Mouse (Mus musculus) layer of hippocampus, postnatal 14 days (tissue): ENCODE measurements around the gene Zzz3. TPM values are rescaled to one million over a fixed set of nuclear protein-coding genes. Genes with fewer than 3 reads are reported as not detected.

Experiments
- DNase-seq, 2 experiments: peaks; one replicate each; pipeline ENCODE4 v3.0.0; 2021 to 2022; ENCODE audit warnings: low spot score in 2 of 2, mixed read lengths in 1 of 2
- long read RNA-seq, 2 experiments: library from polyadenylated mRNA; stranded (forward); transcript quantifications; one replicate each; pipeline ENCODE4 v2.0.0; 2021
- total RNA-seq, 2 experiments: library from RNA; stranded (reverse); gene quantifications; 2 replicates each; pipeline ENCODE4 v1.2.3; 2021

Gene Zzz3
- 10 to 100 TPM; 34.8 to 37.3 TPM for total RNA-seq
- long read RNA-seq, experiment 1, full-length matches to known transcripts, result 9 of 23 reads
- long read RNA-seq, experiment 1, partial matches to known transcripts, result 5 of 23 reads
- long read RNA-seq, experiment 1, other reads (novel, unspliced or antisense), result 9 of 23 reads
- long read RNA-seq, experiment 2, full-length matches to known transcripts, result 13 of 31 reads
- long read RNA-seq, experiment 2, partial matches to known transcripts, result 7 of 31 reads
- long read RNA-seq, experiment 2, other reads (novel, unspliced or antisense), result 11 of 31 reads

DNA sequence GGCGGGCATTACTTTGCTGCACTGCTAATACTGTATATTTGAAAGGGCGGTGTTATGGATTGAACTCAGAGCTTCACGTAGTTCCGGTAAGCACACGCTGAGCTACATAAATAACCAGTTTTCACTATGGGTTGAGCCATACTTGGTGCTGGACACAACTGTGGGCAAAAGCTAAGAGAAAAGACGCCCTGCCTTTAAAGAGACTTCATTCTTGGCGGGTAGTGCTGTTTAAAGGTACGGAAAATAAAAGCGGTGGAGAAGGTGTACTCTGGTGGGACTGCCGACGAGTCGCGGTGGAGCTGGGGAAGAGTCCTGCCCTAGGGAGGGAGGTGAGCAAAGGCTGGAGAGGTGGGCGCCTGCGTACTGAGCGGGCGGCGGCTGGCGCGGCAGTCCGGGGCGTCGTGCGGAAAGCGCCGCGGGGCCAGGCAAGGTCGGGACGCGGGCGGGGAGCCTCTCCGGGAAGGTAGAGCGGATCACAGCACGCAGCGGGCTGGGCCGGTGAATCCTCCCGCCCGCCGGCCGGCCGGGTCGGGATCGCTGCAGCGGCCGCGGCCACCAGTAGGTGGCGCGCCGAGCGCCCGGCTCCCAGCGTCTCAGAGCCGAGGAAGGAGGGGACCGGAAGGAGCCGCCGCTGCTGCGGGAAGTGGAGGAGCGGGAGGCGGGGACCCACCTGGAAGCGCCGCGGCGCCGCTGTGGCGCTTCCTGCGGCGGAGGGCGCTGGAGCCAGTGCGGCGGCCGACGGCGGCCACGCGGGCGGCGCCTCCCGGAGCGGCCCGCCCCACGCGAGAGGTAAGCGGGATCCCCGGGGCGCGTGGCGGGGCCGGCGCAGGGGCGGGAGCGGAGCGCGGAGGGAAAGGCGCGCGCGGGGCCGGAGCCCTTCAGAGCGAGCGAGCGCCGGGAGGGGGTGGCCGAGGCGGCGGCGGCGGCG, at the start of gene Zzz3:
Gene Zzz3, plus strand, starts transcription at position 124 of the 928 bp plus-strand sequence.
- peak; percentile 88 to 89 for DNase-seq

DNA sequence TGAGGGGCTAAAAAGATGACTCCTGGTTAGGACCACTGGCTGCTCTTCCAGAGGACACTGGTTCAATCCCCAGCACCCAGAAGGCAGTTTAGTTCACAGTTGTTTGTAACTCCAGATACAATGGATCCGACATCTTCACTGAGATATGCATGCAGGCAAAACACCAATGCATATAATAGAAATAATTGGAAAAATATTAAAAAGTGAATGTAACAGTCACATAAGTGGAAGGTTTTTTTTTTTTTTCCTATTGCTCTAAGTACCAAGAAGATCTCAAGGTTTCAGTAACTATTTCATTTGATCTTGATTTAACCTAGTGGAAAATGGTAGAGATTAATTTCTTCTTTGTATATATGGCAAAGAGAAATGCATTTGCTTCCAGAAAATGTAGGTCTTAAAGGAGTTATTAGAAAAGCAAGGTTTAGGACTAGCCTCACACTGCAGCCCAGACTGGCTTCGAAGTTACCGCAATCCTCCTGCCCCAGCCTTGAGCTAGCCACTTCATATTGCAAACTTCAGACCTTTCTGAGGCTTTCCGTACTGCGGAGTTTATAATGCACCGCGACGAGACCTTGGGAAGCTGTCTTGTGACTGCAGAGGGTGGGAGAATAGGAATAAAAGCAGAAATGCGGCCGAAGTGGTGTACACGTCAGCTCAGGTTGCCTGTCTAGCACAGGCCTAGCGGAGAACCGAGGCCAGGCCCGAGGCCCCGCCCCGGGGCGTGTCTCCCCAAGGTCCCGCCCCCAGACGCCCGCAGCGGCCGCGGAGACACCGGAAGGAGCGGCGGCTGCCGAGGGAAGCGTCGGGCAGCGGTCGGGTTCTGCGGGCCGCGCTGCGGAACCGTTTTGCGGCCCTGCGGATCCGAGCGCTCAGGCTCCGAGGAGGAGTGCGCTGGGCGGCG, 49.3 kb upstream of the Zzz3 start, which contains the start of gene Usp33:
Gene Usp33, plus strand, starts transcription at position 747 of the 901 bp plus-strand sequence.
- peak; percentile 91 to 94 for DNase-seq

DNA sequence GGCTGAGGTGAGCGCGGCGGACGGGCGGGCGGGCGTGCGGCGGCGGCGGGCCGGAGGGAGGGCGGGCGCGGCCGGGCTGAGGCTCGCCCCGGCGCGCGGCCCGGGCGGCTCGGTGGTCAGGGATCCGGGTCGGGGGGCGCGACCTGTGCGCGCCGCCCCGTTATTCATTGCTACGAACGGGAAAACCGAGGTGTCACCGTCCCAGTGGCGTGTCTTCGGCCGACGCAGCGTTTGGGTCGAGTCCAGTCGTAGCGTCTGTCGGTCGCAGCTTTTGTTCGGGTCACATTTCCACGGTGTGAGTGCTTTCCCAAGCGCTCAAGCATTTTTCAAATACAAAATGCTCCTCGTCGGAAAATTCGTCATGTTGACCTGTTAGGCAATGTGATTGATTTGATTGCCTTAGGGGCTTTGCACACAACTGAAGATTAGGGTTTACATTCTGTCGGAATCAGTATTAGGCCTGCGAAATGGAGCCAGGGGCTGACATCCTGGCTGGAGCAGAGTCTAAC, 48.6 kb upstream of the Zzz3 start:
- DNase-seq, result peak; percentile 33 to 46

DNA sequence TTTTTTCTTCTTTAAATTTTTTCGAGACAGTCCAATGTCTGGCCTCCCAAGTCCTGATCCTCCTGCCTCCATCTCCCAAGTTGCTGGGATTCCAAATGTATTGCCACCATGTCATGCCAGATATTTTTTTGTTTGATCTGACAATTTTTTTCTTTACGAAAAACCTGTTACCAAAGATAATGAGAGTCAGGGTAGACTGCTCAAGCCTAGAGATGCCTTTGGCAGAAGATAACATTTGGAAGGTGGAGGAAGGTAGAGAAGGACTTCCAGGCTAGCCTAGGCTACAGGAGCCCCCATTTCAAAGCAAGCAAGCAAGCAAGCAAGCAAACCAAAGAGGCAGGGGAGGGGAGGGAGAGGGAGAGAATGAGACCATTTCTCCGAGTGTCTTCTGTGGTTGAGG, 48.0 kb upstream of the Zzz3 start:
- no peak for DNase-seq

DNA sequence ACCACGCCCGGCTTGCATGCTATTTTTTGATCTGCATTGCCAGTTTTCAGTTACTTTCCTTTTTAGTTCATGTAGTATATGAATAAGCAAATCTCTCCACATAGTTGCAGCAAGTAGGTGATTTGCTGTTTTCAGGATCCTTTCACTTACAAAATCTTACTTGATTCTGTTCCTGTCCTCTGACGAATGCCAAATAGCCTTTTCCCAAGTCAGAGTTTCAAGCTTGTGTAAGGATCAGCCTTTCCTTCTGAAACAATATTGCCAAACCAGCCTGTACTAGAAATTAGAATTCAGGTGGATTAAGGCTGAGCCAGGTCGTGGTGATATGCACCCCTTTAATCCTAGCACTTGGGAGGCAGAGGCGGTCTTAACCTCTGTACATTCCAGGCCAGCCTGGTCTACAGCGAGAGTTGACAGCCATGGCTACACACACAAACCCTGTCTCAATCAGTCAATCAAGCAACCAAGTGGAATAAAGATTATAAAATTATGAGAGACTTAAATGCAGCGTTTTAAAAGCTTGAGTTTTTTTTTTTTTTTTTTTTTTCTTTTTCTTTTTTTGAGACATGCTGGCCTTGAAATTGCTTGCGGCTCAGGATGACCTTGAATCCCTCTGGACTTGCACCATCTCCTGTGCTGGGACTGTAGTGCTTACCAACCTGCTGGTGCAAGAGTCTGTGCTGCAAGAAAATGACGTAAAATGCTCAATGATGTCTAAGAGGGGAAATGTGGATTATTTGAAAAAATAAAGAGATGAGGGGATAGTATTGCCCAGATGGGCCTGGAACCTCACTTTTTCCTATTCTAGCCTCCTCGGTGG, 47.1 kb upstream of the Zzz3 start:
- no peak for DNase-seq

DNA sequence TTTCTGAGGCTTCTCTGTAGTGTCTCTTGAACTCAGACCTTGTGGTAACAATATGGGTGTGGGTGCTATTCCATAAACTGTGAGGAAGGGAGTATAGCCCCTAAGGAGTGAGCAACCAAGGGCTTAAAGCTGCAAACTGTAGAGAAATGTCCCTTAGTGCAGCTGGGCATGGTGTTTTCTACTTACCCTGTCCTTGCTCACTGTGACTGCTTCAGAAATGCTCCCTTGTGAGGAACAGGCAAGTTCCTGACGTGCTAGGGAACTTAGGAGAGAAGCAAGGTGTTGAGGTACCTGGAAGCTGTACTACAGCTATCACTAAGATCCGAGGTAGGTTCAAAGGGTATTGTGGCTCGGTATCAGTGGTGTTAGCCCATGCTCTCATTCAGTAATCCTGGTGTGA, 44.8 kb upstream of the Zzz3 start:
- no peak for DNase-seq

DNA sequence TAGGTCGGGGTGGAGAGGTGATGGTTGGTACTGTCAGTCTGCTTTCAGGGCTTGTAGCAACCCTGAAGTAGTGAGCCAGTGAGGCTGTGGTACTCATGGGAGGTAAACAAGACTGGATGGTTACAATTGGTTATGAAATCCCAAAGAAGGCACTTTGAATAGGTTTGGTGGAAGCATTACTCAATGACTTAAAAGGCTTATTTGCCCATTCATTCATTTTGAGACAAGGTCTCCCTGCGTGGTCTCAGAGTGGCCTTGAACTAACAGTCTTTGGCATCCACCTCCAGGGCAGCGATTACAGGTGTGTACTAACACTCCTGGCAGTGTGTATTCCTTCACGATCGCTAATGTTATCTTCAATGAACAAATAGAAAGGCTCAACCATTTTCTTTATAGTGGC, 44.3 kb upstream of the Zzz3 start:
- DNase-seq, result no peak

DNA sequence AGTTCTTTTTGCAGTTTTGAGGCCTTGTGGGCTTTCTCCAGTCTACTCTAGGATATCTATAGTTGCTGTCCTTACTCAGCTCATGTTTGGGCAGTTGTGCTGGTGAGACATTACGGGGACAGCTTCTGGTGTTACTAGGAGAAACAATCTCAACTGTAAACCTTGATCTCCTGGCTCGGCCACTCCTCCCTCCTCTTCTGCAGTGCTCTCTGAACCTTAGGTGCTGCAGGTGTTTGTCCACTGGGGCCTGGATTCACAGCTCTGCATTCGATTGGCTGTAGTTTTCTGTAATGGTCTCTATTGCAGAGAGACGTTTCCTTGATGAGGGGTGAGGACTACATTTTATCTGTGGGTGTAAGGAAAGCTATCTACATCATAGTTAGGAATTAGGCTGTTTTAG, 43.0 kb upstream of the Zzz3 start:
- no peak for DNase-seq

DNA sequence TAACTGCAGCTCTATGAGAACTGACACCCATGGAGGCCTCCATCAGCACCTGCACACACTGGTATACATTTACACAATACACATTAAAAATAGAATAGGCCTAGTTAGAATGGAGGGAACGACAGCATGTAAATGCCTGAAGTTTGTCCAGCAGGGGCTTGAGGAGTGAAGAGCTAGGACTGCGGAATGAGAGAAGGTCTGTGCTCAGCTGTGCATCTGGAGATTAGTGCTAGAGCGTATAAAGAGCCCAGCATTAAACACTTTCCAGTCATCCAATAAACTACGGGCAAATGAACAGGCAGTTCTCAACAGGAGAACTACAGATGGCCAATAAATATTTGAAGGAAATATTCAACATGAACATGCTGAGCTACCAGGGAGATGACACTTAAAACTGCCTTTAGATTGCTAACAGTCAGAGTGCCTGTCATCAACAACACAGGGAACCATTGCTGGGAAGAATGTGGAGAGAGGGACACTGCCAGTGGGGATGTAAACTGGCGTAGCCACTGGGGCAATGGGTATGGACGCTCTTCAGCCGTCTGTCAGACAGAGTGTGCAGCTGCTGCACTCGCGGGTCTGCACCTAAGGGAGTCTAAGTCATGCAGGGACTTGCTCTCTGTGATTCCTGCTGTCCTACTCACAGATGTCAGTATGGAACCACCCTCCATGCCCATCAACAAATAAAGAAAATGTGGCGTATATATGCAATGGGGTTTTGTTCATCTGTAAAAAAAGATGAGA, 41.7 kb upstream of the Zzz3 start:
- no peak for DNase-seq

DNA sequence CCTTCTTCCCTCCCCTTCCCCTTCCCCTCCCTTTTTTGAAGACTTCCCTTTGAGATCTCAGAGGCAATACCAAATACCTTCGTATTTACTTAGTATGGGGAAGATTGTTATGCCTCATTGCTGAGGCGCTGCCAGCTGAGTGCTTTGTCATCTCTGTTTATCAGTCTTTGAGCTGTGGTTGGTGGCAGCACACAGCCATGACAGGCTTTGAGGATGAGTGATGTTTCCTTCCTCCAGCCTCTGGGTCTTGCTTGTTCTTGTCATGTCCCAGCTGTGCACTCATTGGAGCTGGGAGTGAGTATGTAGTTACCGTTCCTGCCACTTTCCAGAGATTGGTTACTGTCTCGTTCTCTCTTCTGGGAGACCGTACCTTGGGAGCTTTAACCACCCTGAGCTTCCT, 39.9 kb upstream of the Zzz3 start:
- no peak for DNase-seq

DNA sequence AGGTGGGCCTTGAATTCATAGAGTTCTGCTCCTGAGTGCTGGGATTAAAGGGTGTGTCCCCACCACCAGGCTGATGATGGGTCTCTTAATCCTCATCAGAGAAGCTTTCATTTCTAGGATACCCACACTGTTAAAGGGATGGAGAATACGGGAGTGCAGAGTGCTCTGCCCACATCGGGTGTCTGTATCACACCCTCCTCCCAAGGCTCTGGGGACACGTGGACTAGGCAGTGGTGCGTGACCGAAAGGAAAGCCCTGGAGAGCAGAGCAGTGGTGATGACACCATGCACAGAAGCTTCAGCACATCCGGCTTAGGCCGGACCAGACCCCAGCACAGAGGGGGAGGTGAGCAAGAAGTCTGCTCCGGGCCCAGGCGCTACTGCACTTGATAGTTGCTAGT, 38.5 kb upstream of the Zzz3 start:
- DNase-seq, result no peak

DNA sequence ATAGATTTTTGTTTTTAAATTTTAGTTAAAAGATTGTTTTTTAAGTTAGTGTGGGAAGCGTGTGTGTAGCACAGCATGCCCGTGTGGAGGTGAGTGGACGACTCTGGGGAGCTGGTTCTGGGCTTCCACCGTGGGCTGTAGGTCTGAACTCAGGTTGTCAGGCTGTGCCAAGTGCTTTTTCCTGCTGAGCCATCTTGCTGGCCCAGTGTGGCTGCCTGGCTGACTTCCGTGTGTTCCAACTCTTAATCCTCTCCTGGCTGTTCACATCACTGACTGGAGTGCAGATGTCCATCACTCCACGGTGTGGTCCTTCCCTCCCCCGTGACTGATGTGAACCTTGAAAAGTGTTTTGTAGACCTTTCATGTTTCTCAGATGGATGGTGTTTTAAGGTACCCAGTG, 36.1 kb upstream of the Zzz3 start:
- no peak for DNase-seq

DNA sequence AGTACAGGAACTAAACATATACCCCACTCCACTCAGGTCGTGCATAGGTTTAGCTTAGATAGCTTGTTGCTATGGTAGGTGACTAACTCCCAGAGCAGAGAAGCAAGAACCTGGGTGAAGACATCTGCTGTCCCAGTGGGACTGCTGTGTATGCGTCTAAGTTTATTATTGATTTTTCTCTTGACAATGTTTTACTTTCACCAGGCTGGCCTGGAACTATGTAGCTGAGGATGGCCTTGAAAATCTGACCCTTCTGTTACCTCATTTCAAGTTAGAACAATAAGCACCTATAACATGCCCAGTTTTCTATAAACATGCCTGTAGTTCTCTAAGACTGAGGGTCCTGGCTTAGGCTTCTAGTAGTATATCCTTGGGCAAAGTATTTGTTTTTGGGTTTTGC, 31.1 kb upstream of the Zzz3 start:
- DNase-seq, result no peak

DNA sequence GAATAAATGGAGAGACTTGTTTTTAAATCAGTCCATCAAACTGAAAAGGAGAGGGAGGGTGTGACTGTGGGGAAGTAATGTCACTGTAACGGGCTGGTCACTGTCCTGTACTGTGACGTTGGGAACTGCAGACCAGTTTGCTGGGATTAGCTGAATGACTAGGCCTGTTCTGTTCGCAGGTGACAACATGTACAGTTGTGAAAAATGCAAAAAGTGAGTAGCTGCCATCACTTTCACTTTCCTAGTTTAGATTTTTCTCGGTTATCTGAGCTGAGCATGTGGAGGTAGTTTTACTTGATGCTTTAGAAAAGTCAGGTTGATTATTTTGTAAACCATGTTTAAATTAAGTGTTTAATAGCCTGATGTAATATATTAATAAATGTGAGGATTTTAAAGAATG, 19.2 kb upstream of the Zzz3 start:
- DNase-seq, result no peak

DNA sequence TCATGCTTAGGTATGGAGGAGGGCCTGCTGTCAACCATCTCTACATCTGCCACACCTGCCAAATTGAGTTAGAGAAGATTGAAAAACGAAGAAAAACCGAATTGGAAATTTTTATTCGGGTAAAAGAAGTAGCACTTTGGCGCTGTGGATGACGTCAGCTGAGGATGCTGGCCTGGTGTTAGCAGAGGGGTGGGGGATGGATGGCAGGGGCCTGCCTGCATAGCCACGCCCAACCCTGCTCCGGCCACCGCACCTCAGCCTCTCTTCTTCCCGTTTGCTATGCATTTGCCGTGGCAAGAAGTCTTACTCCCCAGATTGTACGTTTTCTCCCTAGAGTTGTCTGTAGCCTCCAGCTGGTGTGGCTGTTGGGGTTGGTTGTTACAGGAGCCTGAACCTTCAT, 11.2 kb upstream of the Zzz3 start:
- DNase-seq, result no peak

DNA sequence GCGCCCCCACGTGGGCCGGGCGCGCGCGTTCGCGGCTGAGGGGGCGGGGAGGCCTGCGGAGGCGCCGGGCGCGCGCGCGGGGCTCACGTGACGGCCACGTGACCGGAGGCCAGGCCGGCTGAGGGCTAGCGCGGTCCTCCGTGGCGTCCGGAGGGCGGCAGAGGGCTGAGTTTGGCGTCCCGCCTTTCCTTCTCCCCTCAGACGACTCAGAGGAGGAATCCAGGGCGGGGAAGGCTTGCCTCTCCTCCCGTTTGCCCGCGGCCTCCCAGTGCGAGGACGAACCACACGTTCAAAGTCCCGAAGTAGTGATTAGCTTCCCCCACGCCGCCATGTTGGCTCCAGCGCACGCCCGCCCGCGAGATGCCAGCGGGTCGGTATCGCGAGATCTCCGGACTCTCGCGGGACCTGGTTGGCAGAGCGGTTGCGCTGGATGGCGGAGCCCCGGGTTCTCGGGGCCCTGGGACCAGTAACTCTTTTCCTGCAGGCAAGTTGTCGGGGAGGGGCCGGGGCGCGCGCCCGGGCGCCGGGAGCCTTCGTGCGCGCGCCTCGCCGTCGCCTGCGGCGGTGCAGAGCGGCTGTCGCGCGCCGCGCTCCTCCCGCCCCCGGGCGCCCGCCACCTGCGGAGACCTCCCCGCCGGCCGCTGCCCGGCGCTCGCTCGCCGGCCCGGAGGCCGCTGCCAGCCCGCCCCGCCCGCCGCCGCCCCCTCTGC, 1.2 kb downstream of the Zzz3 start:
- peak; percentile 97 to 100 for DNase-seq

DNA sequence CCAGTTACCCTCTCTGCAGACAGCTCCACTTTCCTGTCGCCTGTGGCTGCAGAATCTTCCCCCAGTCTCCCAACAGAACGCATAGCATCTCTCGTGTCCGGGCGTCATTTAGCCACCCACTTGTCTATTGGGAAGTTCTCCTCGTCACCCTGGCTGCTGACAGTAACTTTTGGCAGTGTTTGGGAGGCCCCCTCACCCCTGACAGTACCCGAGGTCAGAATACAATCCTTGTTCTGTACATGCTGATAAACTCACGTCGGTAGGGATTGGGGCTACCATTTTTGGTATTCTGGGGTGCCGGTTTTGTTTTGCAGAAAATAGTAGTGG, 1.7 kb downstream of the Zzz3 start:
- peak in 1 of 2 experiments; percentile 17 for DNase-seq

DNA sequence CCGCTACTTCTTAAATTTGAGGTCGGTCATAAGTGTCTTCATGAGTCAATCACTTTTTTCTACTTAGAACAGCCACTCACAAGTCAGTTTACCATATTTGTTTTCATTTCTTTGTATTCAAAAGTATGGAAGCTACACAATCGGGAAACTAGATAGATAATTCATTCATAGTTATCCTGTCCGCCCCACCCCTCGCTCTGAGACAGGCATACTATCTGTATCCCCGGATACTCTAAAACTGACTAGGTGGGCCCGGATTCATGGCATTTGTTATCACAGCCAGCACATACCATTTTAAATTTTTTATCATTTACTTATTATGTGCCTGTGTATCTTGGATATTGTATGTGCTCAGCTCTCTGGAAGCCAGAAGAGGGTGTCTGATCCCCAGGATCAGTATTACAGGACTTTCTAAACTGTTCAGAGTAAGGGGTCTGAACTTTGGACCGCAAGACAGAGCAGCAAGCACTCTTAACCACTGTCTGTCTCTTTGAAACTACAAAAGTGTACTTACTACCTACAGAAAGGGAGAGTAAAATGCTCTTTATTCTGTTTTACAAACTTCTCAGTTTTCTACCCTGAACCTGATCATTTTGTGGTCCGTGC, 2.2 kb downstream of the Zzz3 start:
- no peak for DNase-seq

DNA sequence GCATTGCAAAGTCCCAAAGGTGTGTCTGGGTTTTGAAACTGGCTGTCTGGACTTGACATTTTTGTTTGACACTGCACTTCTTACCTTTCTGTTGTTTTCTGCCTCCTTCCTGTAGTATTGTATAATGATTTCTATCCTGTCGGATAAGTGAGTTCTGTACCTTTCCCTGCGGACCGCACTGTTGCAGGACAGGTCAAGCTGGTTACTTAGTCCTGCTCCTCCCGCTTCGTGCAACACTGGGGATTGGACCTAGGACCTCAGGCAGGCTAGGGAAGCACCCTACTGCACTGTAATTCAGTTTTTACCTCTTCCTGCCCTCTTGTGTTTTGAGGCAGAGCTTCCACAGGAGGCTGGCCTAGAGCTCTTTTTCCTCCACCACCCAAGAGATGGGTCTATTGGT, 5.2 kb downstream of the Zzz3 start:
- DNase-seq, result no peak
